Mouse (Mus musculus) left cerebral cortex, postnatal 36 days (tissue): ENCODE data around the gene Kat7. TPM values are rescaled to one million over a fixed set of nuclear protein-coding genes. Genes with fewer than 3 reads are reported as not detected.

Source experiments
- DNase-seq, 2 experiments: peaks; one replicate each; pipeline ENCODE4 v3.0.0; 2021 to 2022; ENCODE audit warnings: low spot score in 2 of 2, mixed read lengths in 1 of 2
- intact Hi-C: fragments of 180-260 bp; cut with DNase I; formaldehyde crosslinking; loops from one replicate; pipeline ENCODE4 v1.15.1; 2025
- total RNA-seq, 2 experiments: library from RNA; stranded (reverse); gene quantifications; 2 replicates each; pipeline ENCODE4 v1.2.3; 2021

Gene Kat7
- total RNA-seq, 2 experiments from 2014 or later: 69.3 to 74.3 TPM

GRCm38 (mm10) chr11:95336568-95337128 lies 26.6 kb upstream of the Kat7 start, which contains the start of gene Fam117a:
TSS of gene Fam117a (plus strand) at chr11:95337018.
- intact Hi-C loops: loop anchor here (1.0 kb wide), 1 partner anchor 26 kb away; the partner anchor contains the start of gene Kat7
- peak; percentile 48 to 59 for DNase-seq

- DNase-seq: no peak
- intact Hi-C loops: no loop called here
These were observed 24.5 kb upstream of the Kat7 start for GRCm38 (mm10) chr11:95334448-95335060.

- intact Hi-C loops: no loop called here
- no peak for DNase-seq
These were observed 23.8 kb upstream of the Kat7 start for GRCm38 (mm10) chr11:95333805-95334204.

- intact Hi-C loops: no loop called here
- no peak for DNase-seq
These were observed 23.2 kb upstream of the Kat7 start for GRCm38 (mm10) chr11:95333209-95333608.

- intact Hi-C loops: no loop called here
These were observed 20.6 kb upstream of the Kat7 start for GRCm38 (mm10) chr11:95330662-95331061.

GRCm38 (mm10) chr11:95328629-95329028 lies 18.6 kb upstream of the Kat7 start:
- DNase-seq: no peak
- intact Hi-C loops: no loop called here

More at GRCm38 (mm10) chr11:95330662-95331061, 20.6 kb upstream of the Kat7 start:
- no peak for DNase-seq

GRCm38 (mm10) chr11:95326243-95326642 lies 16.2 kb upstream of the Kat7 start:
- DNase-seq: no peak
- intact Hi-C loops: no loop called here

- intact Hi-C loops: no loop called here
- no peak for DNase-seq
These were observed 15.8 kb upstream of the Kat7 start for GRCm38 (mm10) chr11:95325832-95326231.

- intact Hi-C loops: no loop called here
- DNase-seq: no peak
These were observed 14.1 kb upstream of the Kat7 start for GRCm38 (mm10) chr11:95324181-95324580.

- intact Hi-C loops: no loop called here
- DNase-seq: no peak
These were observed 10.0 kb upstream of the Kat7 start for GRCm38 (mm10) chr11:95320010-95320409.

- DNase-seq: no peak
These were observed 9.5 kb upstream of the Kat7 start for GRCm38 (mm10) chr11:95319506-95319905.

GRCm38 (mm10) chr11:95318116-95318515 lies 8.1 kb upstream of the Kat7 start:
- intact Hi-C loops: no loop called here
- no peak for DNase-seq

More at GRCm38 (mm10) chr11:95319506-95319905, 9.5 kb upstream of the Kat7 start:
- intact Hi-C loops: no loop called here

- DNase-seq: no peak
- intact Hi-C loops: no loop called here
These were observed 5.3 kb upstream of the Kat7 start for GRCm38 (mm10) chr11:95315215-95315955.

- intact Hi-C loops: loop anchor here (5.0 kb wide), 1 partner anchor 211 kb away; no protein-coding TSS in a partner anchor
These were observed 1.4 kb upstream of the Kat7 start for GRCm38 (mm10) chr11:95311425-95311807.

GRCm38 (mm10) chr11:95310648-95311424 lies 790 bp upstream of the Kat7 start:
- DNase-seq: no peak

More at GRCm38 (mm10) chr11:95311425-95311807, 1.4 kb upstream of the Kat7 start:
- no peak for DNase-seq

GRCm38 (mm10) chr11:95309510-95310006 lies 488 bp downstream of the Kat7 start:
- peak; percentile 97 to 98 for DNase-seq
- intact Hi-C loops: loop anchor here (1.0 to 5.0 kb wide), 3 partner anchors 27 to 213 kb away; partner anchors contain the start of gene Slc35b1

More at GRCm38 (mm10) chr11:95310648-95311424, 790 bp upstream of the Kat7 start:
- intact Hi-C loops: loop anchor here (1.0 to 5.0 kb wide), 3 partner anchors 25 to 211 kb away; partner anchors contain the start of gene Slc35b1

- intact Hi-C loops: no loop called here
- DNase-seq: no peak
These were observed 2.5 kb downstream of the Kat7 start for GRCm38 (mm10) chr11:95307526-95307925.

- intact Hi-C loops: no loop called here
These were observed 4.4 kb downstream of the Kat7 start for GRCm38 (mm10) chr11:95305600-95305999.

GRCm38 (mm10) chr11:95301772-95302171 lies 8.3 kb downstream of the Kat7 start:
- no peak for DNase-seq
- intact Hi-C loops: no loop called here

More at GRCm38 (mm10) chr11:95305600-95305999, 4.4 kb downstream of the Kat7 start:
- DNase-seq: no peak
